Mouse (Mus musculus) ES-Bruce4 (cell line): ENCODE results near the gene Aknad1.

Experiments
- CTCF ChIP-seq: IDR thresholded peaks from one replicate; pipeline ENCODE4 v1.8.1; 2011; ENCODE audit warnings: low read depth, low read length
- EP300 ChIP-seq: IDR thresholded peaks from 2 replicates; pipeline ENCODE4 v1.6.1; 2011; ENCODE audit warnings: low read depth, low read length; ENCODE audit not compliant: insufficient read depth

GRCm38 (mm10) chr3:108782364-108782895, 43.0 kb downstream of the Aknad1 start:
- TF ChIP-seq CTCF, result no peak
- TF ChIP-seq EP300, result no peak
